Mouse (Mus musculus) layer of hippocampus, postnatal 10 days (tissue): ENCODE data around the gene Cutal. TPM values are rescaled to one million over a fixed set of nuclear protein-coding genes. Genes with fewer than 3 reads are reported as not detected.

Experiments used
- DNase-seq, 2 experiments: peaks; one replicate each; pipeline ENCODE4 v3.0.0; 2021; ENCODE audit warnings: low spot score in 2 of 2
- total RNA-seq, 2 experiments: library from RNA; stranded (reverse); gene quantifications; 2 replicates each; pipeline ENCODE4 v1.2.3; 2021

Cutal gene
- total RNA-seq, 2 experiments from 2014 or later = 0.27 to 0.47 TPM

- DNase-seq = peak in 1 of 2 experiments; percentile 55
These were observed 40.0 kb downstream of the Cutal start for GRCm38 (mm10) chr2:34914069-34914822.

- DNase-seq = no peak
These were observed 40.6 kb downstream of the Cutal start for GRCm38 (mm10) chr2:34914823-34915082.

DNA sequence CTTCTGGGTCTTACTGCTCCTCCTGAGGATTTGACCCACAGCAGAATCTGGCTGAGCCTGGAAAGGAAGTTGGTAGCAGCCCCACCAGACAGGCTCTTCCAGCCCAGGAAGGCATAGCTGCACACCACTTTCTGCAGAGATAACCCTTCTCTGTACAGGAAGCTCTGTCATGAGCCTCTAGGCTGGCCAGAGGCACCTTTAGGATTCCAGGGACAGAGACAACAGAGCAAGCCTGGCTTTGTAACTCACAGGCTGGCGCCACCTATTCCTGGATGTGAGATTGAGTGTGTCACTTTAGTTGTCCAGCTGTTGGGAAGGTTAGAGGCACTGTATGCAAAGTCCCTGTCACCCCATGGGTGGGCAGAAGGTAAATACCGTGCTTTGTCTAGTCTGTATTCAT, 40.9 kb downstream of the Cutal start:
- no peak for DNase-seq

DNA sequence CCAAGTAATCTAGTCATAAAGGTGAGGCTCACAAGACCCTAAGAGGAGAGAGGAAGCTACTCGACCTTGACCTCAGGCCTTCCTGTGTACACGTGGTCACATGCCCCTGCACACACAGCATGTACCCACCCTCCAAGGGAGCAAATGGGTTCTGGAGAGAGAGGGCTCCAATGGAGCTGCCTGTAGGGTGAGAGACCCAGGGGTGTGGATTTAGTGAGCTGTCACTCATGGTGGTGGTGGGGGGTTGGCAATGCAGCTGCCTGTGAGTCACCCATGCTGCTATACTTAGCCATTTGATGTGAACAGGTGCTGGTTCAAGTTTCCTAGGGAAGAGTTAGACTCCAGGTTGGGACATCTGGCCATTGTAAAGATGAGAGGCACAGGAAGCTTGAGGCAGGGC, 45.9 kb downstream of the Cutal start:
- DNase-seq = no peak

- no peak for DNase-seq
These were observed 48.5 kb downstream of the Cutal start for GRCm38 (mm10) chr2:34922729-34923128.

DNA sequence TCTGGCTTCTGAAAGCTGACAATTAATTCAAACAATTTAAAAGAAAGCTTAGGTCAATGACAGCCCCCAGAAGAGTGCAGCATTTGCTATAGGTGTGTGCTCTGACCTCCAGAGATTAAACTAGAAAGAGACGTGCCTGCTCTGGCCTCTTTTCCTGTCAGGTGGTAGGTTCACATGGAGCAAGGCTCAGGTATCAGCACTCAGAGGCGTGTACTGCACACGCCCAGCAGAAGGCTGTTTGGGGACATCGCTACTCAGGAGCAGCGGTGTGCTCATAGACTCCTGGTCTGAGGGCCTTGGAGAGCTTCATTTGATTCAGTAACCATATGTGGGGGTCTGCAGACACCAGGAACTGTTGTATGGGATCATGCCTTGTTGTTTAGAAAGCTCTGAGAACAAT, 53.1 kb downstream of the Cutal start:
- DNase-seq = no peak

GRCm38 (mm10) chr2:34937460-34937859, 63.3 kb downstream of the Cutal start:
- DNase-seq = no peak

GRCm38 (mm10) chr2:34938269-34939208, 64.3 kb downstream of the Cutal start:
- peak in 1 of 2 experiments; percentile 32 for DNase-seq

DNA sequence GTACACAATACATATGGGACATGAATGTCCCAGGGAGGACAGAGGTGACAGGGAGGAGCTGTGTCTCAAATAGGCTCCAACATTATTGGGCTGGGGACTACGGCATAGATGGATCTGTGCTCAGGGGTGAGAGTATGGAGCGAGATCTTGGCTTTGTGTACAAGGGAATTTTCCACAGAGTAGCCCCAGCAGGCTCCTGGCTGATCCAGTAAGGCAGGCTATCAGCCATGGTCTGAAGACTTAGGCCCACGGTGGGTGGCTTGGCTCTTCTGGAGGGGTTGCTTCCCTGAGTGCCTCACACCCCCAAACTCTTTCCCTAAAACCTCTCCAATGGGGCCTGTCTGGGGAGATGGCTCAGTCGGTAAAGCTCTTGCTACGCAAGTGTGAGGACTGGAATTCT, 66.0 kb downstream of the Cutal start:
- no peak for DNase-seq

DNA sequence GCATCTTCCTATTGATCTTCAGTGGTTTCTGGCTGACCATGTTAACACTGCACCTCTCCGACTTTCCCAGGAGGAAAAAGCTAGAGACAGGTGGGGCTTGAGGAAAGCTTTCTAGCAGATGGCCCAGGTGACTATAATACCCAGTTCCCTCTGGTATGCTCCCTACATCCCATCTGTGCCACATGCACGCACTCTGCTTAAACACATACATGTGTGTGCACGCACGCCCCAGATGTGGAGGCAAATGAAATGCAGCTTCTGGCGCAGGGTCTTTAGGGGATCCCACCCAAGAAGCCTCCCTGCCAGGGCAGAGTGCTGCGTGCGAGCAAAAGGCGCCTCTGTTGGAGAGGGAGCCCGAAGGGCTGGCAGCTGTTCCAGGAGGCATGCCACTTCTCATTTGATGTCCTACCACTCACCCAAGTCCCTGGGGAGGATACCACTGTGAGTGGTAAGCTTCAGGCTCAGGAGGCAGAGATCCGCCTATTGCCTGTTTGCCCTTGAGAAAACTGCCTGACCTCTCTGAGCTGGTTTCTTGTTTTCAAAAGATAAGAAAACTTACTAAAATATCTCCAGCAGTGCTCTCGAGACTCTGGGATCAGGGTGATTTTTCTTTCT, 67.0 kb downstream of the Cutal start:
- no peak for DNase-seq

Other genes with a start within 250 kb of the Cutal start
- gene Gapvd1, start 119.2 kb upstream of the Cutal start, total RNA-seq = 100 to 1,000 TPM; 108 to 114 TPM
- gene Hspa5, start 102.4 kb upstream of the Cutal start, total RNA-seq = 100 to 1,000 TPM; 219 to 226 TPM
- 10 to 100 TPM; 23.8 to 26.1 TPM for gene Rabepk, start 74.5 kb upstream of the Cutal start, total RNA-seq
- 10 to 100 TPM; 88.5 to 89.5 TPM for gene Fbxw2, start 48.1 kb upstream of the Cutal start, total RNA-seq
- not detected for gene Gm34653, start 41.4 kb upstream of the Cutal start, total RNA-seq
- 10 to 100 TPM; 39.6 to 48.0 TPM for gene Psmd5, start 572 bp downstream of the Cutal start, total RNA-seq
- 1 to 10 TPM; 1.9 to 3.4 TPM for gene Phf19, start 39.6 kb downstream of the Cutal start, total RNA-seq
- gene Traf1, start 87.4 kb downstream of the Cutal start, total RNA-seq = 1 to 10 TPM in 1 of 2 experiments, under 1 TPM in 1; 0.94 to 2.4 TPM
- gene Hc, start 187.0 kb downstream of the Cutal start, total RNA-seq = under 1 TPM in 1 of 2 experiments, not detected in 1; 0.23 TPM
- under 1 TPM in 1 of 2 experiments, not detected in 1; 0.27 TPM for gene AI182371, start 227.1 kb downstream of the Cutal start, total RNA-seq
- gene Cntrl, start 235.1 kb downstream of the Cutal start, total RNA-seq = 10 to 100 TPM; 11.1 to 17.0 TPM